Mouse (Mus musculus) spleen, embryonic (tissue): ENCODE measurements around the gene Noc2l.

ENCODE experiments used
- CTCF ChIA-PET: fragments of 350-600 bp; sonication (Branson Sonifier 250); formaldehyde crosslinking; loops from one replicate; lab custom pipeline; 2022; lab: Charles Lee

Noc2l gene

DNA sequence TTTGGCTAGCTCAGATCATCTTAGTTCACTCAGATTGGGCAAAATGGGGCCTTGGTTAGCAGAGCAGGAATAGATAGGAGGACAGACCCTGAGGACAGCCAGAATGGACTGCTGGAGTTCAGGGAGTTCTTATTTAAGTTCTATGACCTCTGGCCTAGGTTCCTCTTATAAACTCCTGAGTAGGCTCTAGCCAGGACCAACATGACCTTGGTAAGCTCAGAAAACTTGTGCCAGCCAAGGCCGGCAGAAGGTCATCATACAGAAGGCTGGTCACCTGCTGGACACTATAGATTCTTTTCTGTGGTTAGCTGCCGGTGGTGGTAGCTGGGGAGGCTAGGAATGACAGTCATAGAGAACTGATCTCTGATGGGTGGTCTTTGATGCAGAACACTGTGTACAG lies 19.6 kb upstream of the Noc2l start:
- CTCF ChIA-PET = no interaction called here

DNA sequence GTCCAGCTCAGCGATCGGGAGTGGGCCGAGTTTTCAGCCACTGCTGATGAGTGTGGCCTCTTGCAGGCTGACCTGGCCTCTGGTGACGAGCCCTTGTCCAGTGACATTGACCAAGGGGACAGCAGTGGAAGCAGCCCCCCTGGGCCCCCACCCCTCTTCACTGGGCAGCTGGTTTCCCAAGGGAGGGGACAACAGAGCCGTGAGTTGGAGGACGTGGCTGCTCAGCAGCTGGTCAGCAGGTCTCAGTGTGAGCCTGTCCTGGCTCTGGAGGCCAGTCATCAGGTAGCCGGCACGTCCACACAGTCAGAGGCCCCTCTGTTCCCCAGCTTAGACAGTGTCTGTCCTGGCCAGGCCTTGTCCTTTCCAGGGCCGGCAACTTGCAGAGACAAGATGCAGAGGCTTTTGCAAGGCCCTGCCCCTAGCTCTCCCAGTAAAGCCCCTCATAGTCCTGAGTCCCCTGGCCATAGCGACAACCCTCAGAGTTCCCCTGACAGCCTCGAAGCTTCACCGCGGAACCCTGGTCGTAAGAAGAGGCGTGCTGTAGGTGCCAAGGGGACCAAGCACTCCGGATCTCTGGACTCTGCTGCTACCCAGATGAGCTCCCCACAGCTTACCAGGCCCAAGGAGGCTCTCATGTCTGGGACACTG lies 18.7 kb upstream of the Noc2l start:
- CTCF ChIA-PET = no interaction called here

DNA sequence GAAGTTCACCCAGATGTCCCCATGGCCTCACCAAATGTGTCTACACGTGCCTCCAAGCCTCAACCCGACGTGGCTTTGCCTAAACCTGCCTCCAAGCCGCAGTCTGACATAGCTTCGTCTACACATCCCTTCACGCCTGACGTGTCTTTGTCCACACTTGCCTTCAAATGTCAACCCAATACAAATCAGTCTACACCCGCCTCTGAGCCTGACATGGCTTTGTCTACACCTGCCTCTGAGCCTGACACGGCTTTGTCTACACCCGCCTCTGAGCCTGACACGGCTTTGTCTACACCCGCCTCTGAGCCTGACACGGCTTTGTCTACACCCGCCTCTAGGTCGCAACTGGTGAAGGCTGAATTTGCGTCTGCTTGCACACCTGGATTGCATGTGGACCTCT lies 18.0 kb upstream of the Noc2l start:
- CTCF ChIA-PET = no interaction called here

DNA sequence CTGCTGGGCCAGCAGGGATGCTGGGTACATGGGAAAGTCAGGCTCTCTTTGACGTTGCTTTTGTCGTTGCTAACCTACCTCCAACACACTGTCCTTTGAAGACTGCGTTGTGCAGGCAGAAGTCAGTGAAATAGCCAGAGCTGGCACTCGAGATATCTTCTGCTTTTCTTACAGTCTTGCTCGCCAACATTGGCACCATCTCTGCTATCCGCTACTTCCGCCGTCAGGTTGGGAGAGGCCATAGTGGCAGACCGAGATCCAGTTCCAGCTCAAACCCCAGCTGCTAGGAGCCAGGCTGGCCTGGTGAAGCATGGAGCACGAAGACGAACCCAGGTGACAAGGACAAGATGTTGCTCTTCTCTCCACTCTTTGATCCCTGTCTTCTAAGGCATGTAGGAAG lies 15.9 kb upstream of the Noc2l start:
- CTCF ChIA-PET = no interaction called here

DNA sequence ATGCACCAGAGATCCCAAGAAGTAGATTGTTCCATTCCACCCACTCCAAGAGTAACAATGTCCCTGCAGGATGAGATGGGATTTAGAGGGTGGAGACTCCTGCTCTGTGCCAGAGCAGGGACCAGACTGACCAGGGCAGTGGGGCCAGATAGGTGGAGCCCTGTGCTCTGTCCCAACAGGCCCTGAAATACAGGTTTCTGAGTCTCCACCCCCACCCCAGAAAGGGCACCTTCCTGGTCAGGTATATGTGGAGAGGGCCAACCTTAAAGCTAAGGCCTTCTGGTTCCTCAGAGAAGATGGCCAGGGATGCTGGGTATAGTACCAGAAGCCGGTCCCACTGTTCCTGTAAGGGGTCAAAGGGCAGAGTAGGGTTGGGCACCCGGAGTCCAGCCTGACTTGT lies 11.5 kb upstream of the Noc2l start:
- CTCF ChIA-PET = no interaction called here

DNA sequence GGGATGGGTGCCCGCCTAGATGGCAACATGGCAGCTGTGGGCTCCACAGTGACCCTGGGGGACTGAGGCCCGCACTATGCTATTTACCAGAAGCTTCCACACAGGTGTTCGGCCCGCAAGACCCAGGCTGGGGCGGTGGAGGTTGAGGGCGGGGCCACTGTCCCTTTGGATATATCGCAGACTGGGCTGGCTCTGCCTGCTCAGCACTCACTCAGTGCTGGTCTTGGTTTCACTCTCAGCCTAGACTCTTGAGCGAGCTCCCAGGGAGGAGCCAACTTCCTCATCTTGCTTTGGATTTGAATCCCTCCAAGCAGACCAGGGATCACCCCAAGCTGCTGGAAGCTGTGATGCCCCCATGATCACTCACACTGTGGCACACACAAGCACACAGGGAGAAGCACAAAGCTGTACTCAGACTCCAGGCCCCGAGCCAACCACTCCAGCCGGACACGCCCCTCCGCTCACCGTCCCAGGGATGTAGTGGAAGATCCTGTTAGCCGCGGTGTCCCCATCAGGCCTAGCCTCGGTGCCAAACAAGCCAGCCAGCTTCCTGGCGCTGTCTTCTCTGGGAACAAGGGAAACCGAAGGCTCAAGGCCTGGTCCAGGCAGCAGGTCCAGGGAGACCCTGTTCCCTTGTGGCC lies 7.9 kb upstream of the Noc2l start:
- CTCF ChIA-PET = no interaction called here

DNA sequence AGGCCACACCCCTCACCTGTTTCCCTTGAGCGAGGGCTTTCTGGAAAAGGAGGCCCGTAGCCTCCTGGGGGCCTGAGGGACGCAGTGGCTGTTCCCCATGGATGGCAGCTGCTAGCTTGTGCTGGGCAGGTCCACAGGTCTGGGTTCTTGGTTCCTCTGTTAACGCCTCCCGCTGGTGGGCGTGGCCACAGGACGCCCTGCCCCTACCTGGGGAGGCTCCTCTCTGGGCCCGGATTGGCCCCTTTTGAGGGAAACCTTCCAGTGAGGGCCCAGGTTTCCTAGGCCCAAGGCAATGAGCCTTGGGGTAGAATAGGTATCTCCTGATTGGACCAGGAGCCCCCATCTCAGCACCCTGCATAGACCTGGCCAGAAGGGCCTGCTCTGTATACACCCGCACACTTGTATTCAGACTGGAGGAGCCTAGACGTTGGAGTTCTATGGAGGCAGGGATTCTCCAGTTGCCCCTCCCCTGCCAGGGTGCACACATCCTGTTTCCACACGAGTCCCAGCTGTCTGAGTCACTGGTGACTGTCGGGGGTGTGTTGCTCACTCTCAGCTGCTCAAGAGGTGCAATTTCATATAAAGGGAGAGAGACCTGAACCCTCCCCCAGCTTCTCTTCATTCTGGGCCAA lies 7.3 kb upstream of the Noc2l start:
- CTCF ChIA-PET = no interaction called here

- CTCF ChIA-PET = no interaction called here
Measured at GRCm38 (mm10) chr4:156234021-156234501, 1.7 kb upstream of the Noc2l start.

DNA sequence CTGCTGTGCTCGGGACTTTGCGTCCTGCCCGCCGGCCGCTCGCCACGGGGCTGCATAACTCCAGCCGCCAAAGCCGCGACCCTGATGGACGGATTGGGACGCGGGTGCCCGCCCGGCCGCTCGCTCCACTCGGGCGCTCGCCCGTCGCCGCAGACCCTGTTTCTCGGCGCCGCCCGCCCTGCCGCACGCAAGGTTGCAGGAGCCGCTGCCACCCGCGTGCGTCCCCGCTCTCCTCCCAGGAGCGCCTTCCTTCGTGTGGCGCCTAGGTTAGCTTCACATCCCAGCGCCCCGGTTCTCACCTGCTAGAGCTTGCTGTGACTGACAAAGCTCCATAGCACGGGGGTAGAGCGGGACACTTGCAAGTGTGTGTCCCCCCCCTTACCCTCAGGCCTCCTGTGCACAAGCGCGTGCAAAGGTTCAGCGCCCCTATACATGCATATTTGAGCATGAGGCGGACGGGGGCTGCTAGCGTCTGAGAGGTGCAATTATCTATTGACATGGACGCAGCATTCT lies 1.1 kb upstream of the Noc2l start, which contains the start of gene Plekhn1:
TSS of gene Plekhn1 (minus strand) at position 157 of the 513 bp plus-strand sequence.
- CTCF ChIA-PET = interaction anchor here (0.7 kb wide), 1 partner anchor 123 kb away, joined by 3 read pairs; no protein-coding TSS in a partner anchor

- CTCF ChIA-PET = interaction anchor here (0.7 kb wide), 1 partner anchor 124 kb away, joined by 3 read pairs; no protein-coding TSS in a partner anchor
Measured at GRCm38 (mm10) chr4:156235360-156235770, 445 bp upstream of the Noc2l start.

DNA sequence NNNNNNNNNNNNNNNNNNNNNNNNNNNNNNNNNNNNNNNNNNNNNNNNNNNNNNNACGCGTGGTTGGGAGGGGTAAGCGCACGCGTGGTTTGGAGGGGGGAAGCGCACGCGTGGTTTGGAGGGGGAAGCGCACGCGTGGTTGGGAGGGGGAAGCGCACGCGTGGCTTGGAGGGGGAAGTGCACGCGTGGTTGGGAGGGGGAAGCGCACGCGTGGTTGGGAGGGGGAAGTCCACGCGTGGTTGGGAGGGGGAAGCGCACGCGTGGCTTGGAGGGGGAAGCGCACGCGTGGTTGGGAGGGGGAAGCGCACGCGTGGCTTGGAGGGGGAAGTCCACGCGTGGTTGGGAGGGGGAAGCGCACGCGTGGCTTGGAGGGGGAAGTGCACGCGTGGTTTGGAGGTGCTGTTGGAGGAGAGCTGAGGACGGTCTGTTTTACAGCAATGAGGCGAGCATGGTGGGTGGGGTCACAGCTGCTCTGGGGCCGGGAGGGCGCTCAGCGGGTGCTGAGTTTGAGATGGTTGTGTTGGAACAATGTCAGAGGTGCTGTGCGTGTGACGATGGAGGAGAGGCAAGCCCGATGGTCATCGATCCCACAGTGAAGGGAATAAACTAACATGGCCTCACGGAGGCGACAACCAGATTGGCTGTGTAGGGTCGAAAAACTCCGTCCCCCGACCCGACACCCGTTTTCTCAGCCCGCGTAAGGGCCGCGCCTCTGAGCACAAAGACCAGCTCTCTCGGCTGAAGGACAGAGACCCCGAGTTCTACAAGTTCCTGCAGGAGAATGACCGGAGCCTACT lies 1.0 kb downstream of the Noc2l start:
- CTCF ChIA-PET = no interaction called here

DNA sequence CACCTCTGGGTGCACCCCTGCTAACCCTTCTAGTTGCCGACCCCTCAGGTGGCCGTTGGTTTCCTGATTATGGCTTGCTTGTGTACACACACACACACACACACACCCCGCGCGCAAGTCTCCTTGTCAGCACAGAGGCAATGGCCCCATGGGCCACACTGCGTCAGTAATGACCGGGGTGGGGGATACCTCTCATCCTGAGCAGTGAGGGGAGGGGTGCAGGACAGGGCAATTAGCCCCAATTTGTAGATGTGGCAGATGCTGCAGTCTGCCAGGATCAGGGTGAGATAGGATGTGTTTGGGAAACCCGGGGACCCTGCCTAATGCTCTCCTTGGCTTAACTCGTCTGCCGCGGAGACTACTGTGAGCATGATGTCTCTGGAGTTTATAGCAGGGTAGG lies 13.8 kb downstream of the Noc2l start:
- CTCF ChIA-PET = no interaction called here

- CTCF ChIA-PET = no interaction called here
Measured at GRCm38 (mm10) chr4:156251081-156251480, 15.3 kb downstream of the Noc2l start.

- CTCF ChIA-PET = interaction anchor here (0.6 kb wide), 1 partner anchor 1052 kb away, joined by 3 read pairs; no protein-coding TSS in a partner anchor
Measured at GRCm38 (mm10) chr4:156252140-156252539, 16.3 kb downstream of the Noc2l start.

DNA sequence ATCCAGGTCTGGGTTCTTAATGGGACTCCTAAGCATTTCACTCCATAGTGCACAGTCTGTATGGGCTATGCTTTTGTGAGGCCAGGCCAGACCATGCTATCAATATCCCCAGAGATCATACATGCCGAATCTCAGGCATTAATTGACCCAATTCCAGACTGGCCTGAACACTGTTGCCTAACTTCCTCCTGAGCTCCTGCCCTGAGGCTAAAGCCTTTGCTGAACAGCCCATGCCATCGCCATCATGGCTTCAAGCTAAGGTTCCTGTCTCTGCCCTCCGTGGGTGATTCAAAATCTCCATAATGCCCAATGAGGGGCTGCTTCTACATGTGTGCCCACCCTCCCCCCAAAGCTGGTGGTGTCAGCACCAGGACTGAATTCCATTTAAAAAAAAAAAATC lies 16.8 kb downstream of the Noc2l start:
- CTCF ChIA-PET = interaction anchor here (0.6 kb wide), 1 partner anchor 1053 kb away, joined by 3 read pairs; no protein-coding TSS in a partner anchor

DNA sequence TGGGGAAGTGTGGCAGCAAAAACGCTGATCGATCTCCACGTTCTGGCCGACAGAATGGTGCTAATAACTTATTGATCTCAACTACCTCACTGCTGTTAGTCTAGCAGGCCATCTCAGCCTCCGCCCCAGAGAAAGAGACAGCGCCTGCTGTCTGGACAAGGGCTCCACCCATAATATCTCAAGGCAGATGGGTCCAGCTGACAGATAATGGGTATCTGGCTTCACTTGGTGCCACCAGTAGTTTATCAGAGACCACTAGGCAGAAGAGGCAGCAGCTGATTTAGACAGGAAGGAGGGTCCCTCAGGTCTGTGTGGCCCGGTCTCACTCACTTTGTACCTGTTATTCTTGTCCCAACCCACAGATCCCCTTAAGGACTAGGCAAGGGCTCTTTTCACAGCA lies 17.2 kb downstream of the Noc2l start:
- CTCF ChIA-PET = no interaction called here

DNA sequence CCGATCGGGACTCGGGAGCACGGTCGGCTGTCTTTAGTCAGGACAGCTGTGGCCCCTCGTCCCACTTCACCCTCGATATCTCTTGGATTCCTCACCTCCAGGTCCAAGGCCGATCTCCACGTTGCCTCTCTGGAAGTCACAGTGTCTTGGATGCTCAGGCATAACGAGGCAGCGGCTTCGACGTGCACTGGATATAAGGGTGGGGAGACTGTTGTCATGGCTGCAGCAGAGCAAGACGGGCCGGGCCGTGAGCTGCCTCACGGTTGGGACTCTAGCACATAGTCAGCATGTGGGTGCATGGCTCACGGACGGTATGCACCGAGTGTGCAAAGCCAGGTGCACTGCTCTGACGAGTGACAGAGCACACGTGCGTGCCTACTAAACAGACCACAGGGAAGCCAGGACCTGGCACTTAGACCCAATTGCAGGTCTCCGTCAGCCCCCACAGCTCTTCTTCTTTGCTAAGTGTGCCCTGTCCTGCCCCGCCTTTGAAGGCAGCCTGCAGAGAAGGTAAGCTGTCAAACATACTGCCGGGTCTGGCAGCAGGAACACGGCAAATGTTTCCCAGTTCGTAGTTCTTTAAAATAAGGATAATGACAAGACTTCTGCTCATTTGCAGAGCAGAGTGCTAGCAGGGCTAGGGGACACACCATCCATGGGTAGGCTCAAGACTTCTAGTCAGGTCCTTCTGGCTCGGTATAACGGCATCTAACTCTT lies 18.7 kb downstream of the Noc2l start:
- CTCF ChIA-PET = no interaction called here

DNA sequence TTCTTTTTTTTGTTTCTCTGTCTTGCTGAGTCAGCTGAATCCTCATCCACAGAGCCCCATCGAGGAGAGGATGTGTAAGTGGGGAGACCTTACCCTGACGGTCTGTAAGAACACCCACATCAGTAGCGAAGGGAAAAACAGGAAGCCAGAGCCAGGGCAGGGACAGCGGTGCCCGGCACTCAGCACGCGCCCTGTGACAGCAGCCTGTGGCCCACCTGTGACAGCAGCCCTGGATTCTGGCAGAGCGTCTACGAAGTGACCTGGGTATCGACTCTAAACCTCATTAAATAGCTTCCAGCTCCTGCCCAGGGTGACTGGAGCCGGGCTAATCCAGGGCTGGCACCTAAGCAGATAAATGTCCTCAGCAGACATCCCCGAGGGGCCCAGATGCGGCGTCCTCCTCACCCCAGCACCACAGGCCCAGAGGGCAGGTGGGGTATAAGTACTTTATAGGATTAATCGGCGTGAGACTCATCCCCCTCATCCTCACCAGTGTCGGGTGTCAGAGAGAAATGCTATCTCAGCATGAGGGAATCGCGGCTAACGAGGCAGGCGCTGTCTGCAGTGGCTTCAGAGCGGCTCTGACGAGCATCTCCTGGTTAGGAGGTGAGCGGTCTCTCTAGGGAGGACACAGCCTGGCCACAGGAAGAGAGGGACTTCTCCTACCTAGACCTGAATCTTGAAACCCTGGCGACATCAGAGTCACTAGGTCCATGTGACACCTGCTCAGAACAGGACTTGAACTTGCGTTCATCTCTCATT lies 19.4 kb downstream of the Noc2l start, which contains the start of gene Samd11:
TSS of gene Samd11 (minus strand) at position 580 of the 762 bp plus-strand sequence.
- CTCF ChIA-PET = no interaction called here
